Mouse (Mus musculus): ENCODE data around the gene Cel. TPM values are rescaled to one million over a fixed set of nuclear protein-coding genes. Genes with fewer than 3 reads are reported as not detected.
A peak's percentile ranks its signal among the peaks of the same experiment; 100 is the strongest.

Gene Cel
- polyA plus RNA-seq, 1 experiment from 2014 or later = 0.05 TPM

DNA sequence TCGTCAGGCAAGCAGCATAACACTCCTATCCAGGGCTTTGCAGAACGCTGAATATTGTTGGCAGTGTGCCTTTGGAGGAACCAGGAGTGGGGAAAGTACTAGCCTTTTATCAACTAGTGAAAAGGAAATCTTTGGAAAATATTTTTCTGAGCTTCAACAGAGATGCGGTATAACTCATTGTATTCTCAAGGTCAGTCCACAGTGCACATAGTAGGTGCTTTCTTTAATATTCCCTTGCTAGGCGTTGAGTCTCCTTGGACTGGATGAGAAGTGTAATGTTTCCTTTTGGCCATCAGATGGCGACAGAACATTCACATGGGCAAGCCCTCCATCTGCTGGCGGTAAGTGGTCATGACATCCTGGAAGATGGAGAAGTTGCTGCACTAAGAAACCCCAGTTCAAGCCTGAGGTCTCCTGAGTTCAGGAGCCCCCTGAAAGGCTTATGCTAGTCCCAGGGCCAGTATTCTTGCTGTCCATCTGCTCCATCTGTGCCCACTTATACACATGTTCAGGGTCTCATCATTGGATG is 21.9 kb upstream of the Cel start:
- Histone ChIP-seq H3K9ac (no peak overlapping the region), H3K27ac (no peak overlapping the region), H3K27me3 (no peaks in the 10 kb centered on the region), H3K4me1 (replicated peaks) (peaks cover 37% of the 10 kb centered on the region), H3K9me3 (replicated peaks) (no peaks in the 10 kb centered on the region), H3K4me3 (replicated peaks) (no peak overlapping the region), H3K4me2 (no peak overlapping the region), H3K36me3 (0 out of 2 replicates have a peak, but pooled peaks cover 10% of the 10 kb centered on the region)
- WGBS (ENCODE audit: insufficient replicate concordance) = 19% methylated on average over 6 of the region's 6 CpGs
- ATAC-seq (ENCODE audit: low read depth) (no peak), DNase-seq (peak; percentile 69)

DNA sequence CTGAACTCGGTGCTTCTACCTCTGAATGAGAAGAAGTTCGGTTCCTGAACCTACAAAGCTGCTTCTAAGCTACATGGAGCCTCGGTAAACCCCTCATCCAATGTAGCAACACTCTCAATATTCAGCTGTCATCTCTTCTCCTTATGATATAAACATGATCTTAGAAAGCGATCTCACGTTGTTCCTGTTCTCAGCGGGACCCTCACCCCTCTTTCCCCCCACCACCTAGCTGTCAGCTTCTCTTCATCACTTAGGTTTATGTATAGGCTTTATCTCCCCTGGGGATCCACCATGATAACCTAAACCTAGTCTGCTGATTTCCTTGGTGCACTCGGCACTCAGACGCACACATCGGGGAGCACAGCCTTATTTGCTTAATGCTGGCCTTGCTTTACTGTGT is 20.4 kb upstream of the Cel start, which contains the start of gene Gtf3c5:
Gene Gtf3c5 (minus strand): TSS at position 101 of the 400 bp plus-strand sequence.
- 67% methylated on average over 9 of the region's 9 CpGs for WGBS (ENCODE audit: insufficient replicate concordance)
- H3K4me2 ChIP-seq = peak within 1 kb of the TSS; percentile 77
- H3K36me3 ChIP-seq = peaks cover 24% of the 10 kb centered on the region
- H3K4me1 ChIP-seq (replicated peaks) = peaks cover 37% of the 10 kb centered on the region
- no peak for DNase-seq
- H3K27ac ChIP-seq = peak within 1 kb of the TSS; percentile 80
- H3K27me3 ChIP-seq = no peaks in the 10 kb centered on the region
- ATAC-seq (ENCODE audit: low read depth) = no peak
- H3K9ac ChIP-seq = peak within 1 kb of the TSS; percentile 76
- no peaks in the 10 kb centered on the region for H3K9me3 ChIP-seq (replicated peaks)
- peak within 1 kb of the TSS; percentile 80 for H3K4me3 ChIP-seq (replicated peaks)

DNA sequence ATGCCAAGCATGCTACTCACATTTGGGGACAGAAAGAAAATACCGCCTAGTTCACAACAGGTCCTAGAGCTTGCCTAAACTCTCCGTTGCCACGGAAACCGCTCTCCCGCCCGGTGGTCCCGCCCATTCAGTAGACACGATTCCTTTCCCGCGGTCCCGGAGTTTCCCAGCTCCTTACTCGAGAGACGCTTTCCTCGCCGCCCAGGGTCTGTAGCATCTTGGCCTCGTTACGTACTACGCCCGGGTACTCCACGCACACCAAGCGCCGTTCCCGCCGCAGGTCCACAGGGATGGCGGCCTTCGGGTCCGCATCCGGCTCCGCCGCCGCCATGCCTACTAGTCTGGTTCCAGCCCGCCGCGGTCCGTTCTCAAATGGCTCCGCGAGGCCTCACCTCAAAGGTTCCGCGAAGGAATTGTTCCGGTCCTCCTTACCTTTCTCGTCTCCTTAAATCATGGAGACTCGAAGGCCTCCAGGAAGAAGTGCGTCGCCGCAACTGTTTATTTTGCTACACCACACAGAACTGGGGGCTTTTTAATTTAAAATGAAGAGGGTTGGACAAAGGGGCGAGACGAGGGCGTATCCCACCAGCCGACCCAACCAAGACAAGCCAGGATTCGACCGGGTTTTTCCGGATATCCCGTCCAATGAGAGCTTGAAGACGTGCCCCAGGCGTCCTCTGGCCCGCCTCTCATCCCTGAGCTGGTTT is 19.6 kb upstream of the Cel start:
- peaks cover 37% of the 10 kb centered on the region for H3K4me1 ChIP-seq (replicated peaks)
- ATAC-seq (ENCODE audit: low read depth) (peak; percentile 90), DNase-seq (peak; percentile 80)
- peak overlapping the region; percentile 80 for H3K27ac ChIP-seq
- H3K9ac ChIP-seq = peak overlapping the region; percentile 76
- H3K9me3 ChIP-seq (replicated peaks) = no peaks in the 10 kb centered on the region
- peak overlapping the region; percentile 77 for H3K4me2 ChIP-seq
- peak overlapping the region; percentile 80 for H3K4me3 ChIP-seq (replicated peaks)
- no peaks in the 10 kb centered on the region for H3K27me3 ChIP-seq
- under 1% methylated on average over 56 of the region's 56 CpGs for WGBS (ENCODE audit: insufficient replicate concordance)
- peaks cover 33% of the 10 kb centered on the region for H3K36me3 ChIP-seq

DNA sequence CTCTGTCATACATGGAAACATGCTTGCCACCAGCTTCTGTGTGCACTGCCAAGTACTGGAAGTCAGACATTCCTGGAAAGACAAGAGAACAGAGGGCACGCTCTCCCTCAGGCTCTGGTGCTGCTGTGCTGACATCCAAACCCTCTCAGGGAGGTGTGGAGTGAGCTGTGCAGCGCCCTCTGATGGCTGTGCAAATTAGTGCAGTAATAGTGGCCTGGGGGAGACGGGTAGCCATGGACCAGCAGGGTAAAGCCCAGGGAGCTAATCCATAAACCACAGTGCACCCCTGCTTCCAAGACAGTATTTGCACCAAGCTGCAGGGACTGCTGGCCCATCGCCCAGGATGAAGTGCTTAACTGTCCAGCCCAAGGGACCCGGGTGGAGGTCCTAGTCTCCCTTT is 14.8 kb upstream of the Cel start:
- H3K4me1 ChIP-seq (replicated peaks) = peaks cover 17% of the 10 kb centered on the region
- WGBS (ENCODE audit: insufficient replicate concordance) = 74% methylated on average over 5 of the region's 5 CpGs
- ATAC-seq (ENCODE audit: low read depth) (no peak), DNase-seq (no peak)
- no peaks in the 10 kb centered on the region for H3K9me3 ChIP-seq (replicated peaks)
- H3K4me3 ChIP-seq (replicated peaks) = no peak overlapping the region
- no peak overlapping the region for H3K4me2 ChIP-seq
- no peak overlapping the region for H3K9ac ChIP-seq
- H3K36me3 ChIP-seq = peaks cover 76% of the 10 kb centered on the region
- no peaks in the 10 kb centered on the region for H3K27me3 ChIP-seq
- H3K27ac ChIP-seq = no peak overlapping the region

DNA sequence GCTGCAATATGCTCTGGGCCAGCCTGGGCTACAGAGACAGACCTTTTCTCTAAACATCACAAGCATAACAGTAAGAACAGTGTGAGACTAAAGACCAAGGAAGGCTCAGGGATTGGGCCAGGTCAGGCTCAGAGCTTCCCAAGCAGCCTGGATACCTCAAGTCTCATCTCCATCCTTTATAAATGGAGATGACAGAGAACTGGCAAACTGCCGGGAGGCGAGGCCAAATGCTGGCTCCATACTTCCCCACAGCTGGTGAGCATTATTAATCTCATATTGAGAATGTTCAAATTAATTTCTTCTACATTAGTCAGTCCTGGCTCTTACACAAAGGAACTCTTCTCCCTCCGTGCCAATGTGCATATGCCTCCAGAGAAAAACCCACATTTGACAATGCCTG is 13.6 kb upstream of the Cel start:
- H3K27ac ChIP-seq = no peak overlapping the region
- DNase-seq (no peak), ATAC-seq (ENCODE audit: low read depth) (no peak)
- H3K9me3 ChIP-seq (replicated peaks) = no peaks in the 10 kb centered on the region
- no peak overlapping the region for H3K9ac ChIP-seq
- H3K36me3 ChIP-seq = peaks cover 88% of the 10 kb centered on the region
- H3K4me3 ChIP-seq (replicated peaks) = no peak overlapping the region
- H3K4me2 ChIP-seq = no peak overlapping the region
- no peaks in the 10 kb centered on the region for H3K27me3 ChIP-seq
- H3K4me1 ChIP-seq (replicated peaks) = peaks cover 11% of the 10 kb centered on the region
- WGBS (ENCODE audit: insufficient replicate concordance) = 87% methylated on average over 3 of the region's 3 CpGs

DNA sequence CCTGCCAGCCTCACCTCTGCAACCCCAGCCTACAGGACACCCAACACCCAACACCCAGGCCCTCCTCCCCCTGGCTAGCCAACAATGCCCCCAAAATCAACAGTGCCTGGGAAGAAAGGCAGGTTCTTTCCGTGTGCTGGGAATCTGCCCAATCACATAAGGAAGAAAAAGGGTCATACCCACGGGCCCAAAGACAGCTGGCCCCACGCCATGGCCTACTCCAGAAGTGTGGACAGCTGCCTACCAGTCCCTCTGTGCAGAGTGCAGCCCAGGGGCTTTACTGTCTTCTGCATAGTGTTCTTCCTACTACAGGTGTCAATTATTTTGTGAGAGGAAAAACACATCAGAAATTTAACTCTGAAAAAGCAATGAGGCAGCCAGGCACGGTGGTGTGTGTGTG is 12.1 kb upstream of the Cel start:
- no peaks in the 10 kb centered on the region for H3K27me3 ChIP-seq
- ATAC-seq (ENCODE audit: low read depth) (no peak), DNase-seq (no peak)
- no peak overlapping the region for H3K4me2 ChIP-seq
- H3K4me1 ChIP-seq (replicated peaks) = no peaks in the 10 kb centered on the region
- no peaks in the 10 kb centered on the region for H3K9me3 ChIP-seq (replicated peaks)
- 78% methylated on average over 4 of the region's 4 CpGs for WGBS (ENCODE audit: insufficient replicate concordance)
- no peak overlapping the region for H3K27ac ChIP-seq
- H3K36me3 ChIP-seq = peaks cover 92% of the 10 kb centered on the region
- H3K9ac ChIP-seq = no peak overlapping the region
- no peak overlapping the region for H3K4me3 ChIP-seq (replicated peaks)

DNA sequence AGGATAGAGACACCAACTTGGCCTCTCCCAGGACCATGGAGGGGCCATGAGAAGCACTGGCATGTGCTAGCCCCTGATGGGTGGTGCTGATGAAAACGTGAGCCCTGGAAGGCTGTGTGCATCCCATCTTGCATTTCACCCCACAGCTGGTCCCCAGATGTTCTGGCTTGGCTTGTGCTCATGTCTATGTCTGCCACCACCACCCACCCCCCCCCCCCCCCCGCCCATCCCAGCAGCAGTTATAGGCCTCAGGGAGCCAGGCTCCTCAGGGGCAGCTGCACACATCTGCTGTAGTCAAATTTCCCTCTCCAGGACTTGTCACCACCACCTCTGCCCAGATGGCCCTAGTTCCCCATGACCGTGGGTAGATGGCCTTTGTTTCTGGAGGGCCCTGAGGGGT is 6.7 kb upstream of the Cel start:
- H3K36me3 ChIP-seq = peaks cover 91% of the 10 kb centered on the region
- 59% methylated on average over 2 of the region's 3 CpGs for WGBS (ENCODE audit: insufficient replicate concordance)
- no peak overlapping the region for H3K9ac ChIP-seq
- no peak for ATAC-seq (ENCODE audit: low read depth)
- no peak for DNase-seq
- H3K4me2 ChIP-seq = no peak overlapping the region
- H3K27me3 ChIP-seq = no peaks in the 10 kb centered on the region
- H3K4me1 ChIP-seq (replicated peaks) = no peaks in the 10 kb centered on the region
- no peak overlapping the region for H3K27ac ChIP-seq
- no peak overlapping the region for H3K4me3 ChIP-seq (replicated peaks)
- no peaks in the 10 kb centered on the region for H3K9me3 ChIP-seq (replicated peaks)

DNA sequence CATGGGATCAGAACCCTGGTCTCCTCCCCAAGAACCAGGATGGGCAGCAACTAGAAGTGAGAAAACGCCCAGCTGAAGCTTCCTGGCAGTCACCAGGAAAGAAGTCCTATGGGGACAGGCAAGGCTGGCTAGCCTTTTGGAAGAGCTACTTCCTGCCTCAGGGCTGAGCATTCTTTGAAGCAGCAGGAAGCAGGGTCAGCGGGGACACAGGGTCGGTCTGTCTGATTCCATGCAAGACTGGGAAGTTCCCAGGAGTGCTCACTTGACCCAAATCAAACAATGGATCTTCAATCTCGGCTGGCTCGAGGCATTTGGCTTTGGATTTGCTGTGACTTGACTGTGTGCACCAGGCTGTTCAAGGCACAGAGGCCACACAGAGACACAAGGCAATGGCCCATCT is 3.3 kb upstream of the Cel start:
- ATAC-seq (ENCODE audit: low read depth) (no peak), DNase-seq (no peak)
- Histone ChIP-seq H3K36me3 (peaks cover 60% of the 10 kb centered on the region), H3K4me2 (no peak overlapping the region), H3K27ac (no peak overlapping the region), H3K9ac (no peak overlapping the region), H3K4me1 (replicated peaks) (no peaks in the 10 kb centered on the region), H3K27me3 (no peaks in the 10 kb centered on the region), H3K4me3 (replicated peaks) (no peak overlapping the region), H3K9me3 (replicated peaks) (no peaks in the 10 kb centered on the region)
- WGBS (ENCODE audit: insufficient replicate concordance) = 65% methylated on average over 5 of the region's 5 CpGs

DNA sequence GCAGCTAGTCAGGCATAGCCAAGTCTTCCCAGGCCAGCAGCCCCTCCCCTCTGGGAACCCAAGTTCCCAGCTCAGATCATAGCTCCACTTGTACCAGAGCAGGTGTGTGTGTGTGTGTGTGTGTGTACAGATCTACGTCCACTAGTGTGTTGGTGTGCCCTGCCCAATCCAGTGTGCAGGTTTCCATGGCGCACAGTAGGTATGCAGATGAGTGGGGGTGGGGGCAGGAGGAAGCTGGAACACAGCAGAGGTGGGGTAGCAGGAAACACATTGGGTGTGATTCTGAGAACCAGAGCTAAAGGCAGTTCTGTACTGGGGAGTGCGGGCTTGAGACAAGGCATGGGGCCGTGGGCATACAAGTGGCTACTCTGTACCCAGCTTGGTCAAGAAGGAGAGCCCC is 1.2 kb upstream of the Cel start:
- 71% methylated on average over 4 of the region's 4 CpGs for WGBS (ENCODE audit: insufficient replicate concordance)
- H3K4me3 ChIP-seq (replicated peaks) = no peak overlapping the region
- DNase-seq (no peak), ATAC-seq (ENCODE audit: low read depth) (no peak)
- no peaks in the 10 kb centered on the region for H3K27me3 ChIP-seq
- no peak overlapping the region for H3K4me2 ChIP-seq
- no peak overlapping the region for H3K9ac ChIP-seq
- H3K27ac ChIP-seq = no peak overlapping the region
- H3K4me1 ChIP-seq (replicated peaks) = no peaks in the 10 kb centered on the region
- peaks cover 39% of the 10 kb centered on the region for H3K36me3 ChIP-seq
- no peaks in the 10 kb centered on the region for H3K9me3 ChIP-seq (replicated peaks)

DNA sequence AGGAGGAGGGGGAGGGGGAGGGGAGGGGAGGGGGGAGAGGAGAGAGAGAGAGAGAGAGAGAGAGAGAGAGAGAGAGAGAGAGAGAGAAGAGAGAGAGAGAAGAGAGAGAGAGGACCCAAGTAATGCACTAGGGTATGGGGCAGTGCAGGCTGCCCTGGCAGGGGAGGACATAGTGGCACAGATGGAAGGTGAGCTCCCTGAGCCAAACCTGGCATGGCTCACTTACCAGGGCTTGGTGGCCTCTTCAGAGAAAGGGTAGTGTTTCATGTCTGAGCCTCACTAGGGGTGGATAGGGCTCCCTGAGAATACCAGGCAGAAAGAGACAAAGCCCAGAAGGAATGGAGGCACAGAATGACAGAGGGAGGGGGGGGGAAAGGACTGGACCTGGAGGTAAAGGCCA is 627 bp upstream of the Cel start:
- ATAC-seq (ENCODE audit: low read depth) = no peak
- no peaks in the 10 kb centered on the region for H3K4me1 ChIP-seq (replicated peaks)

DNA sequence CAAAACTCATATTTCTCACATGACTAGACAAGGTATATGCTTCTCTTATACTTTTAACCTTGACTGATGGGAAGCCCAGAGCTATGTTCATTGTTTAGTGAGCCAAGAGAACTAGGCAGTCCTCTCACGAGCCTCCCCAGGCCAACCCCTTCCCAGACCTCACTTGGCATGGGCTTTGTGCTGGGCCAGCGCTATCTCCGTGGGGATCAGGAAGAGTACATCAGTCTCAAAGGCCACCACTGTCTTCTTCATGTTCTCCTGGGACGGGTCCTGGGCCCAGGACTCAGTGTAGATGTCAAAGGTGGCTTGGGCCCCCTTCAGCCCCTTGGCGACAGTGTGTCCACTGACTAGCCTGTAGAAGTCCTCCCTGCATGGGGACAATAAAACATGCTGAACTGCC is 5.8 kb downstream of the Cel start:
- ATAC-seq (ENCODE audit: low read depth) (no peak), DNase-seq (no peak)
- Histone ChIP-seq H3K9ac (no peak overlapping the region), H3K4me2 (no peak overlapping the region), H3K36me3 (no peaks in the 10 kb centered on the region), H3K4me3 (replicated peaks) (no peak overlapping the region), H3K9me3 (replicated peaks) (no peaks in the 10 kb centered on the region), H3K4me1 (replicated peaks) (no peaks in the 10 kb centered on the region), H3K27me3 (no peaks in the 10 kb centered on the region), H3K27ac (no peak overlapping the region)
- 66% methylated on average over 5 of the region's 5 CpGs for WGBS (ENCODE audit: insufficient replicate concordance)

More for the DNA sequence above, 627 bp upstream of the Cel start:
- Histone ChIP-seq H3K9me3 (replicated peaks) (no peaks in the 10 kb centered on the region), H3K27ac (no peak overlapping the region), H3K9ac (no peak overlapping the region), H3K36me3 (peaks cover 33% of the 10 kb centered on the region), H3K4me3 (replicated peaks) (no peak overlapping the region), H3K27me3 (no peaks in the 10 kb centered on the region), H3K4me2 (no peak overlapping the region)
- DNase-seq = no peak

DNA sequence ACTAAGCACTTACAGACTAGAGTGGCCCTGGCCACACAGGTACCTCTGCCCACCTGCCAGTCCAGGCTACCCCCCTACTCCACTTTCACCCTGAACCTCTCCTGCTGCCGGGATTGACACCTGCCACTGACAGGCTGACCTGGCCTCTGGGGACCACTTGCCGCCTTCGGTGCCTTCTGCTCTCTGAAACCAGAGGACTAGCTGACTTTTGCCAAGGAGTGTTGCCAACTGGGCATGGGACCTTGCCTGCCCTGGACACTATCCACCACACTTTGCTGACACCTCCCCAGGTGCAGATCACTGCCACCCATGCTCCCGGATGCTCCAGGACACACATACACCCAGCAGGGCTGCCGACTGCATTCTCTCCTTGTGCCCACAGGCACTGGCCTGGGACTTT is 10.9 kb downstream of the Cel start:
- Histone ChIP-seq H3K27ac (no peak overlapping the region), H3K9me3 (replicated peaks) (no peaks in the 10 kb centered on the region), H3K4me1 (replicated peaks) (no peaks in the 10 kb centered on the region), H3K36me3 (no peaks in the 10 kb centered on the region), H3K9ac (no peak overlapping the region), H3K4me3 (replicated peaks) (no peak overlapping the region), H3K27me3 (no peaks in the 10 kb centered on the region), H3K4me2 (no peak overlapping the region)
- no peak for DNase-seq
- WGBS (ENCODE audit: insufficient replicate concordance) = 75% methylated on average over 5 of the region's 5 CpGs
- ATAC-seq (ENCODE audit: low read depth) = no peak
